Mouse (Mus musculus) heart, adult 8-10 months (tissue): ENCODE results near the gene Nol12. TPM values are rescaled to one million over a fixed set of nuclear protein-coding genes. Genes with fewer than 3 reads are reported as not detected.

Source experiments
- DNase-seq: peaks from one replicate; pipeline ENCODE4 v3.0.0; 2022; ENCODE audit warnings: low spot score
- total RNA-seq, 4 experiments: library from RNA; stranded (reverse); gene quantifications; 2 replicates each; pipeline ENCODE4 v1.2.4; 2022

Nol12 gene
- total RNA-seq, 4 experiments from 2014 or later, result 14.7 to 17.9 (median 17.1) TPM

DNA sequence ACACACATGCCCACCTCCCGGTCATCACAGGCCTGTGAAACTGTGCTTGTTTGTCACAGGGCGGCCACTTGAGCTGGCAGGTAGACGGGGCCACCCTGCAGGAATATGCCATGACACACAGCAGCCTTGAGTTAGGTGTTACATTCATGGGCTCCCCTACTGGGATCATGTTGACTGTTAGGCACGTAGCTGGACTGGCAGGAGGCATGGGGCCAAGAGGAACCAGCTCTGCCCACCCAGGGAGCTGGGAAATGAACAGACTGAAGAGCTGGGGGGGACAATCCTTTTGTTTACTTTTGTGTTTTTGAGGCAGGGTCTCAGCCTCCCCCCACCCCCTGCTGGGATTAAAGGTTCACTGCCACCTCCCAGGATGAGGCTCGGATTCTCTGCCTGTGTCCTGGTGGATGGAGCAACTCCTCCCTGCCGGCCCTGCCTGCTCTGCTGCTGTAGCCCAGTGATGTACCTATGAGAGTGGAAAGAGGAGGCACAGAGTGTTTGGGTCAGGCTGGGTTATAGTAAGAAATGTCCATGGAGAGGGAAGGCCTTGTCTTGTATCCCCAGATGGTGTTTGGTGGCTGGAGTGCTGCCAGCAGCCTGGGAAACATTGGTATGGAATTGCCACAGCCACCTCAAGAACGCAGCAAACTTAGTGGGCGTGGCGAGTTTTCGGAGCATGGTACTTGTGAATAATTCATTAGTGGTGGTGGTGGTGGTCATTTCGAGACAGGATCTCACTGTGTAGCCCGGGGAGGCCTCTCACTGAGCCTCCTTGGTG, 18.5 kb upstream of the Nol12 start:
- no peak for DNase-seq

- no peak for DNase-seq
Measured at GRCm38 (mm10) chr15:78918126-78918525, 16.6 kb upstream of the Nol12 start.

GRCm38 (mm10) chr15:78919914-78920313, 14.8 kb upstream of the Nol12 start:
- DNase-seq, result no peak

DNA sequence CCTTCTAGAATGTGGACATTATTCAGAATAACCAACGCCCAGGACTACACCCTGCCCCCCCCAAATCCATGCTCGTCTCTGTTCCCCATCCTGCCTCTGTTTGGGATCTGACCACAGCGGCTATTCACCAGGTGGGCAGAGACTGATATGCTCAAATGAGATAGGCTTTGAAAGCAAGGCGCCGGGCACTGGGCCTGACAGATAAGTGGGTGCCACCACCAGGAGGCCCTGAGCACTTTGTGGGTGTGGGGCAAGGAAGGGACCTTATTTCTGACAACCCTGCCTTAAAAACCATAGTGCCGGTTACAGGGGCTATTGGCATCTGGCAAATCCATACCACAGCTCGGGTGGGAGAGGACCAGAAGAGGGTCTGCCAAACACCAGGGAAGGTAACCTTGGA, 12.0 kb upstream of the Nol12 start:
- no peak for DNase-seq

DNA sequence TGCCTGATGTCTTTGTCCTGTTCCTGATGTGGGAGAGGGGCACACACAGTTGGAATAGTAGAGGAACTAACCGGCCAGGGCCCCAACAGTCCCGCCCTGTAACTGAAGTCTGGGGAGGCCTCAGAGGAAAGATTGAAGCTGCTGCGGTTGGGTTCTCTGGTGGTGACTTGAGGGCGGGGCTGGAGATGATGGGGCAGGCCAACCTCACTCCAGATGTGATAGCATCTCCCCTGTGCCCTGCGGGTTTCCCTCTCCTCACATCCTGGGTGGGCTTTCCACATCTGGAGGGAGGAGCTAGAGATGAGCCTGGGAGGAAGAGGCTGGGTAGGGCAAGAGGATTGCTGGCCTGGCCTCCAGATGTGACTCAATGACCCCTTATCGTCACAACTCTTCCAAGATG, 11.1 kb upstream of the Nol12 start:
- DNase-seq, result no peak

GRCm38 (mm10) chr15:78925129-78925528, 9.6 kb upstream of the Nol12 start:
- no peak for DNase-seq

DNA sequence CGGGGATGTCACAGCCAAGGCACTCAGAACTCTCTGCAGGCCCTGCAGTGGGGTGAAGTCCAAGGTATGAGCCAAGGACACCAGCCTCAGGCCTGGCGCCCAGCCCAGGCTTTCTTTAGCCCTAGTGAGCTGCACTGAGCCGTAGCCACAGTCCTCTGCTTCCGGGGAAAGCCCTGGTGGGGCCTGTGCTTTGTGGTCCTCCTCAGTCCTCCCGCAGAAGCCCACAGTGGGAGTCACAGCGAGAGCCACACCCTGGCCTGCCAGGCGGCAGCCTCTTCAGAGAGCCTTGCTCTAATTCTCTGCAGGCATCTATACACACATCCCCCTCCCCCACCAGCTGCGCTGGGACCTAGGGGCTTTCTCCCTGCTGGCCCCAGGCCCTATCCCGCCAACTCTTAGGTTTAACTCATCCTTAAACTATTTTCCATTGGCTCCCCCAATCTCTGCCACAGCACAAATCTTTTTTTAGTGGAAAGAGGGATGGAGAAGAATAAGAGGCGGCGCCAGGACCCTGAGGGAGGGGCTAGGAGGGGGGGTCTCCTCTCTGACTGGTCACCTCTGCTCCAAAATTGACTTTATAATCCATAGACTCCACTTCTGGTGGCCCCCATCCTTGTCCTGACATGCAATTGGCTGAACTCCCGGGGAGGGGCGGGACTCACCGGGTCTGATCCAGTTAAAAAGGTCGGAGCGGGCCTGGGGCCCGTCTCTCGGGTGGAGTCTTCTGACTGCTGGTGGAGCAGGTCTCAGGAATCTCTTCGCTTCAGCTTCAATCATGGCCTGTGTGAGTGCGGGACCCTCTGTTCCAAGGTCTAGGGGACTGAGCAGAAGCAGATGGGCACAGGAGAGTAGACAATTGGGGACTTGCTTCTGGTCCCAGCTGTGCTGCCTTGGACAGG, 8.5 kb upstream of the Nol12 start, which contains the start of gene Lgals1:
Lgals1 (plus strand) TSS at position 705 of the 899 bp plus-strand sequence.
- DNase-seq, result peak; percentile 91

- DNase-seq, result no peak
Measured at GRCm38 (mm10) chr15:78927021-78927787, 7.5 kb upstream of the Nol12 start.

DNA sequence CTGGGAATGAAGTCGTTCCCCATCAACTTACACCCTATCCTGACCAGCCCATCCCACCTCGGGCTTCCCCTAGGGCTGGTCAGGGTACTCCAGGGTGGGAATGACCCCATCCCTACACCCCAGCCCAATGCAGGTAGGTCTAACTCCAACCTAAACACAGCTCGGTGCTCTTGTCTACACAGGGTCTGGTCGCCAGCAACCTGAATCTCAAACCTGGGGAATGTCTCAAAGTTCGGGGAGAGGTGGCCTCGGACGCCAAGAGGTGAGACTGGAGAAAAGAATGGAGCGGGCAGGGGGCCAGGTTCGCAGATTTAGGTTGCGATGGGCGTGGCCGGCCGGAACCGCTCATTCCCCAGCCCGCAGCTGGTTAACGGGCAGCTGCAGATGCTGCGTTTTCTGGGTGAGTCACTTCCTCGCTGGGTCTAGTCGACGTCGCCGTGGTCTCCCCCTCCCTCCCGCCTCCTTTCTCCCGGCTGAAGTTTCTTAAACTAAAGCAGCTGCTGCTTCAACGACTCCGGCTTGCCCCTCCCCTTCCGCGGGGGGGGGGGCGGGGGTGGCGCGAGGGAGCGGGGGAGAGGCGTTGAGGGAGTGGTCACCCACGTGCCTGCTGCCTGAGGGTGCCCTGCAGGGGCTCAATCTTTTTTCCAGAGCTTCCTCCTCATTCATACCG, 6.8 kb upstream of the Nol12 start:
- peak; percentile 75 for DNase-seq

DNA sequence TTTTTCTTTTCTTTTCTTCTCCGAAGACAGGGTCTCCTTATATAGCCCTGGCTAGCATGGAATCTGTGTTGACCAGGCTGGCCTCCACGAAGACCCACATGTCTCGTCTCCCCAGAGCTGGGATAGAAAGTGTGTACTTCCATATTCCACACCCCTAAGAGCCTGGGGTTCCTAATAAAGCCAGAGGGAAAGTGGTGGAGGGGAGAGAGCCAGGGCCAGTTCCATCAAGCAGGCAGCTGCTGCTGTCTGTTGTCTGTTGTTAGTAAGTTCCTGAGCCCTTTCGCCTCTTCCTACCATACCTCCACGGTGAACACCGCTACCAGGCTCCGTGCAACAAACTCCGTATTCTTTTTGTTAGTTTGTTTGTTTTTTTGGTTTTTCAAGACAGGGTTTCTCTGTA, 6.2 kb upstream of the Nol12 start:
- no peak for DNase-seq

DNA sequence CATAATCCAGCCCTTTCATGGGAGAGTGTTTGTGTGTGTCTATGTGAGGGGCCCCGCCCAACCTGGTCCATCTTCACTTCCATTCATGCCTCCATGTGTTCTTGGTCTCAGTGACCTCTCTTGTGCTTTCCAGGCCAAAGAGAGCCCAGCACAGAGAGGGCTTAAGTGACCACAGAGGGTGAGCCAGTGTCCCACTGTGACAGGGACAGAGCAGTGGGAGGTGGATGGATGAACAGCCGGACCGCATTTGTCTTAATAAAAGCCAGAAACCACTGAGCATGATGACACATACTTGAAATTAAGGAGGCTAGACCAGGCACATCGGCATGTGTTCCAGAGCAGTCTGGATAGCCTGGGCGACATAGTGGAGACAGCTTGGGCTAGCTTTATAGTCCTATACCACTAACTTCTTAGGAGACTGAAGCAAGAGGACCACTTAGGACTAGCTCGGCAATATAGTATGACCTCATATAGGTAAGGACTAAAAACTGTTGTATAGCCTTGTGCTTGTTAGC, 4.5 kb upstream of the Nol12 start:
- no peak for DNase-seq

DNA sequence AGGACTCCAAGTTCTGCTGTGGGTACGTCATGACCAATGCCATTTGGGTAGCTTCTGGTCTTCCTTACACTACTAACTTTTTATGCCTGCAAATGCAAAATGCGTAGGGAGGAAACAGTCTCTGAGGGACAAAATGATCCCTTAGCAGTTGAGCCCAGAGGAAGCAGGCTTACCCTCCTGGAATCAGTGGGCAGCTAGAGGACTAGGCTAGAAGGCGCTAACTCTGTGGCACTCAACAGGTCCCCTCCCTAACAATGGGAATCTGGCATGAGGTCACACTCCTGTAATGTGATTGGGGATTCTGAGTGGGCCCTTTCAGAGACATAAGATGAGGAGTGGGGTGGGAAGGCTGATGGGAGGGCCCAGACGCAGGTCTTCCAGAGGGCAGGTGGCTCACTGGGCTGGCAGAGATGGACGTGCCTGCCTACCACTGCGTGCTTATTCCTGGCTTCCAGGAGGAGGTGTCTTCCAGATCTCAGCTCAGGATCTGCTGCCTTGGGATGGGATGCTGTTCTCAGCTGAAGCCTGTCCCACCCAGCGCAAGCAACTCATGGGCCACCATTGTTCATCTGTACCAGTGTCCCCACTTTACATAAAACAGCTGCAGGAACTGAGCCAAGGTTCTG, 3.8 kb upstream of the Nol12 start:
- no peak for DNase-seq

- peak; percentile 47 for DNase-seq
Measured at GRCm38 (mm10) chr15:78931577-78931976, 3.2 kb upstream of the Nol12 start.

DNA sequence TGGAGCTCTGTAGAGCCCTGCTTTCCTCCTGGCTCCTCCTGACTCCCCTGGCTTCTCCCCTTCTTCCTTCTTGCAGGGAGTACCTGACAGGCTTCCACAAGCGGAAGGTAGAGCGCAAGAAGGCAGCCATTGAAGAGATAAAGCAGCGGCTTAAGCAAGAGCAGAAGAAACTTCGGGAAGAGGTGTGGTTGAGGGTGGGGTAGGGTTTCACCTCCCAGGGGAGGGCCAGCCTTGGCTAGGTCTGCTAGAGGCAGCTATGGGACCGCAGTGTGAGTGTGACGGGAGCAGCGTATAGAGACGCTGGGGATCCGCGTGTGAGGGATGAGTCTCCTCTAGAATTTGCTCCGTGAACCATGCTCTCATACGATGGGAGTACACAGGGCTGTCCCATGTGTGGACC, 1.7 kb downstream of the Nol12 start:
- no peak for DNase-seq

DNA sequence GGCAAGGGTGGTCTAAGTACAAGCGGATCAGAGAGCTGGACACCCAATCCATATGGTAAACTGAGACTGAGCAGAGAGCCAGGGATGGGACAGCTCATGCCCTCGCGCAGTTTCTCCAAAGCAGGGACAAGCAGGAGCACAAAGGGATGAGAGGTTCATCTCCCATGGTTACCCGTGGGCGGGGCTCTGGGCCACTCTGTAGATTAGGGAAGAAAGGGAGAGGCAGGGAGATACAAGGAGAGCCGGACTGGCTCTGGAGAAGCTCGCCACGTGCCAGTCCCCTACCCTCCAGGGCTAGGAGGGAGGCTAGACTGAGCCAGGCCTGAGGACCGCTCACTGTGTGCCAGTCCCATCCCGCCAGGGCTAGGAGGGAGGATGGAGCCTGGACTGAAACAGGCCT, 2.6 kb downstream of the Nol12 start:
- DNase-seq, result no peak

DNA sequence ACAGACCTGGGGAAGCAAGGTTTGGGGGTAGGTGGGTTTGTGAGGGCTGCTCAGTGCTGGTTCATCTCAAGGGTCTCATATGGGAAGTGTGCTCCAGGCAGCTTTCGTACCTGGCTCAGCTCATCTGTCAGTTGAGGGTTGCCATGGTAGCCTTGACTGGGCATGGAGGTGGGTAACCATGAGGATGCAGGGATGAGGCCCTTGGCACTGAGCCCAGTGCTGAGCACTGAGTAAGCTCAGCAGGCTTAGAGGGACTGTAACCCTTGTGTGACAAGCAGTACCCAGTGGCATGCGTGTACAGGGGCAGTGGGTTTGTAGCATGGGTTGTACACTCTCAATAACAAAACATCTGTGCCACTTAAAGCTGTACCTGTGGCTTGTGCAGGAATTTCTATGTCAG, 3.2 kb downstream of the Nol12 start:
- DNase-seq, result no peak

- no peak for DNase-seq
Measured at GRCm38 (mm10) chr15:78940325-78940724, 5.6 kb downstream of the Nol12 start.

GRCm38 (mm10) chr15:78942663-78943062, 7.9 kb downstream of the Nol12 start:
- DNase-seq, result peak; percentile 82

GRCm38 (mm10) chr15:78946232-78946631, 11.5 kb downstream of the Nol12 start:
- DNase-seq, result no peak

DNA sequence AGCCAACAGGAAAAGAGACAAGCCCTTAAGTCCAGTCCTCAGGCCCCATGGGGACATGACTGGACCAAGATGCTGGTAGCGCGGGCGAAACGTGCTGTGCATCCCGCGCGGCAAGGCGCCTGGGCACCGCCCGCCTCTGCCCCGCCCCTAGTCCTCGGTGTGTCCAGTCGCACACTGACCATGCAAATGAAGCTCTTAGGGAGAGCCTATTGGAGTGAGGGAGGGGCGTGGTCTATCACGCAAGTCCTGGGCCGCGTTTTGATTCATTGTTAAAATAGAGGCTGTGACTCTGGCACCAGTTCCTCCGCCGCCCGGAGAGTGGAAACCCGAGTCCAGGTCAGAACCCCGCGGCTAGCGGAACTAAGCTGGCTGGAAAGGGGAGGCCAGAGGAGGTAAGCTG, 12.9 kb downstream of the Nol12 start, which contains the start of gene Triobp:
Triobp (plus strand) TSS at position 68 of the 400 bp plus-strand sequence.
- peak; percentile 89 for DNase-seq
